Mouse (Mus musculus) intestine, postnatal 0 days (tissue): Measurements from ENCODE around the gene Glyctk. TPM values are rescaled to one million over a fixed set of nuclear protein-coding genes. Genes with fewer than 3 reads are reported as not detected.

ENCODE experiments used
- ATAC-seq: fragments of 200-750 bp; cut with Nextera tagmentation; 2 replicates; pipeline ENCODE4 v1.8.0; 2017; ENCODE audit warnings: mild to moderate bottlenecking, moderate TSS enrichment, moderate library complexity
- H3K27ac ChIP-seq: fragments of 300-500 bp; sonication (generic); 2 replicates; pipeline ENCODE4 v1.5.1; 2014; ENCODE audit warnings: mild to moderate bottlenecking, low read depth, low read length, moderate library complexity
- H3K27me3 ChIP-seq: fragments of 300-500 bp; sonication (generic); replicated peaks from 2 replicates; pipeline ENCODE4 v1.6.1; 2014; ENCODE audit warnings: low read length, mixed read lengths; ENCODE audit not compliant: control insufficient read depth, insufficient read depth
- H3K36me3 ChIP-seq: fragments of 300-500 bp; sonication (generic); 2 replicates; pipeline ENCODE4 v1.6.1; 2014; ENCODE audit warnings: mild to moderate bottlenecking, moderate library complexity; ENCODE audit not compliant: control insufficient read depth, insufficient read depth
- H3K4me1 ChIP-seq: fragments of 300-500 bp; sonication (generic); replicated peaks from 2 replicates; pipeline ENCODE4 v1.6.1; 2014; ENCODE audit warnings: antibody characterized with exemption, low read length, mixed read lengths; ENCODE audit not compliant: control insufficient read depth, insufficient read depth
- H3K4me2 ChIP-seq: fragments of 300-500 bp; sonication (generic); replicated peaks from 2 replicates; pipeline ENCODE4 v1.6.1; 2014; ENCODE audit warnings: low read depth, mild to moderate bottlenecking, moderate library complexity
- H3K4me3 ChIP-seq: fragments of 300-500 bp; sonication (generic); 2 replicates; pipeline ENCODE4 v1.5.1; 2014; ENCODE audit warnings: low read depth, low read length
- H3K9ac ChIP-seq: fragments of 300-500 bp; sonication (generic); 2 replicates; pipeline ENCODE4 v1.6.1; 2014; ENCODE audit warnings: mild to moderate bottlenecking, low read depth, low read length
- H3K9me3 ChIP-seq: fragments of 300-500 bp; sonication (generic); 2 replicates; pipeline ENCODE4 v1.6.1; 2016; ENCODE audit warnings: mixed run types; ENCODE audit not compliant: control insufficient read depth
- CTCF ChIP-seq: sonication (generic); IDR thresholded peaks from 2 replicates; pipeline ENCODE4 v1.5.1; 2016; ENCODE audit warnings: low read depth, mild to moderate bottlenecking, control low read depth, antibody characterized with exemption, moderate library complexity
- WGBS: fragments of 180-500 bp; shearing (Covaris S2); extraction: QIAGEN DNeasy Blood & Tissue Kit; methylation state at CpG from one replicate; pipeline ENCODE4 v1.1.7; 2014; 5-methylcytosine and 5-hydroxymethylcytosine counted together
- polyA plus RNA-seq: library from polyadenylated mRNA; unstranded; fragments of >200 nt; fragmentation: Nextera tagmentation; extraction: Ambion mirVana; gene quantifications from 2 replicates; pipeline ENCODE4 v1.2.1, GENCODE M21; 2015

The Glyctk gene
- polyA plus RNA-seq, 1 experiment from 2014 or later: 17.4 TPM

GRCm38 (mm10) chr9:106156921-106157622 lies 866 bp downstream of the Glyctk start:
- Histone ChIP-seq H3K36me3 (no peaks in the 10 kb centered on the region), H3K9ac (0 out of 2 replicates have a peak overlapping the region, but pooled peaks have one; percentile 22), H3K9me3 (no peaks in the 10 kb centered on the region), H3K27me3 (no peaks in the 10 kb centered on the region), H3K4me3 (peak overlapping the region; percentile 29), H3K4me2 (peak overlapping the region; percentile 46), H3K27ac (no peak overlapping the region), H3K4me1 (no peaks in the 10 kb centered on the region)
- peak; percentile 29; the same call in 1 of the 2 replicates for TF ChIP-seq CTCF
- ATAC-seq: no peak
- 82% methylated on average over 21 of the region's 21 CpGs for WGBS

GRCm38 (mm10) chr9:106156419-106156818 lies 1.5 kb downstream of the Glyctk start:
- Histone ChIP-seq H3K9me3 (no peaks in the 10 kb centered on the region), H3K27ac (no peak overlapping the region), H3K4me3 (no peak overlapping the region), H3K36me3 (no peaks in the 10 kb centered on the region), H3K9ac (no peak overlapping the region), H3K27me3 (no peaks in the 10 kb centered on the region), H3K4me2 (peak overlapping the region; percentile 46), H3K4me1 (no peaks in the 10 kb centered on the region)
- 60% methylated on average over 5 of the region's 5 CpGs for WGBS
- peak; percentile 83 for TF ChIP-seq CTCF
- ATAC-seq: no peak

- WGBS: 90% methylated on average over 9 of the region's 9 CpGs
- no peak for TF ChIP-seq CTCF
- ATAC-seq: no peak
Observed at GRCm38 (mm10) chr9:106154106-106154505, 3.8 kb downstream of the Glyctk start.

GRCm38 (mm10) chr9:106149399-106149754 lies 8.6 kb downstream of the Glyctk start:
- Histone ChIP-seq H3K27ac (no peak overlapping the region), H3K9me3 (no peaks in the 10 kb centered on the region), H3K4me2 (peak overlapping the region; percentile 51), H3K4me3 (peak overlapping the region; percentile 26), H3K4me1 (no peaks in the 10 kb centered on the region), H3K36me3 (no peaks in the 10 kb centered on the region), H3K9ac (no peak overlapping the region), H3K27me3 (peaks cover 29% of the 10 kb centered on the region)
- TF ChIP-seq CTCF: no peak
- WGBS: 25% methylated on average over 10 of the region's 10 CpGs
- no peak for ATAC-seq

More at GRCm38 (mm10) chr9:106154106-106154505, 3.8 kb downstream of the Glyctk start:
- Histone ChIP-seq H3K9ac (no peak overlapping the region), H3K9me3 (no peaks in the 10 kb centered on the region), H3K27ac (no peak overlapping the region), H3K36me3 (no peaks in the 10 kb centered on the region), H3K4me2 (no peak overlapping the region), H3K4me3 (no peak overlapping the region), H3K4me1 (no peaks in the 10 kb centered on the region), H3K27me3 (peaks cover 15% of the 10 kb centered on the region)

GRCm38 (mm10) chr9:106148541-106149398 lies 9.2 kb downstream of the Glyctk start:
- WGBS: under 1% methylated on average over 36 of the region's 36 CpGs
- ATAC-seq: 0 out of 2 replicates have a peak, but pooled peaks have one; percentile 24
- no peak; the same call in 1 of the 2 replicates for TF ChIP-seq CTCF

GRCm38 (mm10) chr9:106147851-106148431 lies 10.0 kb downstream of the Glyctk start:
- TF ChIP-seq CTCF: no peak
- peak overlapping the region; percentile 51 for H3K4me2 ChIP-seq
- H3K36me3 ChIP-seq: no peaks in the 10 kb centered on the region
- H3K4me1 ChIP-seq: no peaks in the 10 kb centered on the region
- peak; percentile 11; the same call in 1 of the 2 replicates for ATAC-seq
- 9% methylated on average over 10 of the region's 10 CpGs for WGBS
- no peak overlapping the region for H3K27ac ChIP-seq
- no peak overlapping the region for H3K4me3 ChIP-seq
- peaks cover 29% of the 10 kb centered on the region for H3K27me3 ChIP-seq
- H3K9ac ChIP-seq: no peak overlapping the region
- H3K9me3 ChIP-seq: no peaks in the 10 kb centered on the region

More at GRCm38 (mm10) chr9:106148541-106149398, 9.2 kb downstream of the Glyctk start:
- Histone ChIP-seq H3K9me3 (no peaks in the 10 kb centered on the region), H3K27me3 (peaks cover 29% of the 10 kb centered on the region), H3K4me1 (no peaks in the 10 kb centered on the region), H3K4me3 (peak overlapping the region; percentile 26), H3K9ac (no peak overlapping the region), H3K36me3 (no peaks in the 10 kb centered on the region), H3K4me2 (peak overlapping the region; percentile 51), H3K27ac (no peak overlapping the region)
